Mouse (Mus musculus) liver, embryonic 14.5 days (tissue): ENCODE data around the gene Sp9. TPM values are rescaled to one million over a fixed set of nuclear protein-coding genes. Genes with fewer than 3 reads are reported as not detected.

Experiments
- ATAC-seq: fragments of 200-750 bp; cut with Nextera tagmentation; 2 replicates; pipeline ENCODE4 v1.8.0; 2017; ENCODE audit warnings: moderate number of reproducible peaks, mild to moderate bottlenecking, moderate library complexity; ENCODE audit not compliant: insufficient read depth
- DNase-seq, 3 experiments: peaks; one replicate each; pipeline ENCODE4 v3.0.0-alpha.2; 2012 to 2013; ENCODE audit warnings: low read depth in 3 of 3, low spot score in 3 of 3
- H3K27ac ChIP-seq: fragments of 300-500 bp; sonication (generic); 2 replicates; pipeline ENCODE4 v1.5.1; 2014; ENCODE audit warnings: moderate library complexity, mild to moderate bottlenecking, control low read depth, inconsistent platforms
- H3K27me3 ChIP-seq: fragments of 300-500 bp; sonication (generic); 2 replicates; pipeline ENCODE4 v1.6.1; 2014; ENCODE audit warnings: mild to moderate bottlenecking, low read length, moderate library complexity; ENCODE audit not compliant: control insufficient read depth, insufficient read depth
- H3K36me3 ChIP-seq: fragments of 300-500 bp; sonication (generic); replicated peaks from 2 replicates; pipeline ENCODE4 v1.6.1; 2014; ENCODE audit warnings: low read depth; ENCODE audit not compliant: control insufficient read depth, insufficient read depth
- H3K4me1 ChIP-seq, 2 experiments: fragments of 200-500 bp in 1 of 2; fragments of 300-500 bp in 1 of 2; sonication (generic) in 1 of 2; replicated peaks; 2 replicates each; pipeline ENCODE4 v1.6.1; 2012 to 2014; ENCODE audit warnings: antibody characterized with exemption in 1 of 2, inconsistent platforms in 1 of 2, low read length in 1 of 2; ENCODE audit not compliant: control insufficient read depth in 2 of 2, insufficient read depth in 2 of 2
- H3K4me2 ChIP-seq: fragments of 300-500 bp; sonication (generic); 2 replicates; pipeline ENCODE4 v1.6.1; 2014; ENCODE audit warnings: low read depth, mild to moderate bottlenecking, control low read depth, moderate library complexity
- H3K4me3 ChIP-seq, 2 experiments: fragments of 200-500 bp in 1 of 2; fragments of 300-500 bp in 1 of 2; sonication (generic) in 1 of 2; 2 replicates each; pipeline ENCODE4 v1.5.1; 2012 to 2014; ENCODE audit warnings: low read depth in 2 of 2, low read length in 2 of 2, mild to moderate bottlenecking in 2 of 2, control low read depth in 1 of 2, inconsistent platforms in 1 of 2, moderate library complexity in 1 of 2; ENCODE audit not compliant: insufficient read depth in 1 of 2
- H3K9ac ChIP-seq: fragments of 300-500 bp; sonication (generic); replicated peaks from 2 replicates; pipeline ENCODE4 v1.6.1; 2014; ENCODE audit warnings: mild to moderate bottlenecking, control low read depth, moderate library complexity
- H3K9me3 ChIP-seq: fragments of 300-500 bp; sonication (generic); 2 replicates; pipeline ENCODE4 v1.6.1; 2016; ENCODE audit warnings: low read length, mixed read lengths; ENCODE audit not compliant: control insufficient read depth
- CTCF ChIP-seq: IDR thresholded peaks from 2 replicates; pipeline ENCODE4 v1.5.1; 2016; ENCODE audit warnings: antibody characterized with exemption, low read depth, control low read depth
- EP300 ChIP-seq: IDR thresholded peaks from 2 replicates; pipeline ENCODE4 v1.6.1; 2016; ENCODE audit warnings: antibody characterized with exemption, low read depth
- WGBS: fragments of 180-500 bp; shearing (Covaris S2); extraction: QIAGEN DNeasy Blood & Tissue Kit; methylation state at CpG from one replicate; pipeline ENCODE4 v1.1.7; 2014; ENCODE audit not compliant: insufficient replicate concordance; 5-methylcytosine and 5-hydroxymethylcytosine counted together
- polyA plus RNA-seq, 2 experiments: library from polyadenylated mRNA; depleted of rRNA in 1 of 2; stranded (reverse) in 1 of 2; unstranded in 1 of 2; fragments of >200 nt; fragmentation: Nextera tagmentation in 1 of 2; extraction: Ambion mirVana in 1 of 2; gene quantifications; 2 replicates each; pipeline versions ENCODE4 v1.2.1 to v1.2.3; 2012 to 2014

Sp9 gene
- polyA plus RNA-seq, 2 experiments = 0.15 TPM; not detected in 1

DNA sequence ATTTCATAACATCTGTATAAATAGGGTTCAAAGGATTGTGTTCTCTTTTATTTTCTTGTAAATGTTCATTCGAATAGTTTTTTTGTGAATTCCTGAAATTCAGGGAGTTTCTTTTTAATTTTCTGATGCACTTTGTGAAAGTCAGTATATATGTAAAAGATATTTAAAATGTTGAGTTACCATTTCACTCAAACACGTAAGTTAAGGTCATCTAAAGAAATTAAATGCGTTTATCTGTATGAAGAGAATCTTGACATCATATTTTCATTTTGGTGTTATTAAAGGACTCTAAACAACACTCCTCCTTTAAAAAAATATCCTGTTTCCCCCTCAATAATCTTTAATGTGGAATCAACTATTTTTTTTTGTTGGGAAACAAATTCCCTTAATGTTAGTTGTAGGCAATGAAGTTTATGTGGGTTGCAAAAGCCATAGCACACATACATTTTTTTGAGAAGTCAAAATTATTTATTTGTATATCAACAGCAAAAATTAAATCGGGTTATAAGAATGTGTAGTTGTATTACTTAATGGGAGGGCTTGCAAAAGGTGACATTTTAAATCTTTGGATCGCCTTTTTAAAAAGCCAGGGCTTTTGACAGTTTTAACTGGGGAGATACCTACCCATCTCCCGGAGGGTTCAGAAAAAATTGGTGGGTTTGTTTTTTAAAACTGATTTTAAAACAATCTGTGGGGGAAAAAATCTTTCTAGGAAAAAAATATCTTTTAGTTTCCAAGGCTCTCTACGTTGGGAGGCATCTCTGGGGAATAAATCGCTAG is 3.7 kb downstream of the Sp9 start:
- ATAC-seq = no peak
- TF ChIP-seq CTCF (no peak), EP300 (no peak)
- Histone ChIP-seq H3K9ac (no peak overlapping the region), H3K4me1 (peaks cover 0 to 5% of the 10 kb centered on the region in 2 experiments; a peak in 3 of 4 replicates), H3K4me3 (no peak overlapping the region), H3K4me2 (no peak overlapping the region), H3K36me3 (no peaks in the 10 kb centered on the region), H3K27ac (no peak overlapping the region), H3K9me3 (no peaks in the 10 kb centered on the region), H3K27me3 (peaks cover 95% of the 10 kb centered on the region)
- WGBS = 8% methylated on average over 8 of the region's 8 CpGs
- DNase-seq = no peak

DNA sequence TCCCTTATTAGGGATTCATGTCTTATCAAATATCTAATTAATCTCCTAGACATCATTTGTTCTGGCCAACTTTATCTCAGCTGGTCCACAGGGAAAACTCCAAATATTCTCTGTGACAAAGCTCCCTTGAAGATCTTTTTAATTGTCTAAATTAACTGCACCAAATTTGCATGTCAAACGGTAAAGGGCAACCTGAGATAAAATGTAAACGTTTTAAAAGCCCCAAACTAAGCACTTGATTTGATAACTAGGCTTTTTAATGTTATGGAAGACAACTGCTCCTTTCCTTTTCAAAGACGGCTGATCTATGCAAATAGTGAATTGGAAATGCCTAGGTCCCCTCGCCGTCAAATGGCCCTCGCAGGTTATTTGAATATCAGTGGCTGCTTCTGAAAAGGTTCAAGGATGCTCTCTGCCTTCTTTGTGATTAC is 4.4 kb downstream of the Sp9 start:
- Histone ChIP-seq H3K4me1 (peaks cover 0 to 3% of the 10 kb centered on the region in 2 experiments; a peak in 3 of 4 replicates), H3K9ac (no peak overlapping the region), H3K27ac (no peak overlapping the region), H3K4me2 (no peak overlapping the region), H3K27me3 (peaks cover 95% of the 10 kb centered on the region), H3K9me3 (no peaks in the 10 kb centered on the region), H3K36me3 (no peaks in the 10 kb centered on the region), H3K4me3 (no peak overlapping the region)
- ATAC-seq (no peak), DNase-seq (no peak)
- no peak for TF ChIP-seq CTCF
- TF ChIP-seq EP300 = no peak
- under 1% methylated on average over 6 of the region's 6 CpGs for WGBS

DNA sequence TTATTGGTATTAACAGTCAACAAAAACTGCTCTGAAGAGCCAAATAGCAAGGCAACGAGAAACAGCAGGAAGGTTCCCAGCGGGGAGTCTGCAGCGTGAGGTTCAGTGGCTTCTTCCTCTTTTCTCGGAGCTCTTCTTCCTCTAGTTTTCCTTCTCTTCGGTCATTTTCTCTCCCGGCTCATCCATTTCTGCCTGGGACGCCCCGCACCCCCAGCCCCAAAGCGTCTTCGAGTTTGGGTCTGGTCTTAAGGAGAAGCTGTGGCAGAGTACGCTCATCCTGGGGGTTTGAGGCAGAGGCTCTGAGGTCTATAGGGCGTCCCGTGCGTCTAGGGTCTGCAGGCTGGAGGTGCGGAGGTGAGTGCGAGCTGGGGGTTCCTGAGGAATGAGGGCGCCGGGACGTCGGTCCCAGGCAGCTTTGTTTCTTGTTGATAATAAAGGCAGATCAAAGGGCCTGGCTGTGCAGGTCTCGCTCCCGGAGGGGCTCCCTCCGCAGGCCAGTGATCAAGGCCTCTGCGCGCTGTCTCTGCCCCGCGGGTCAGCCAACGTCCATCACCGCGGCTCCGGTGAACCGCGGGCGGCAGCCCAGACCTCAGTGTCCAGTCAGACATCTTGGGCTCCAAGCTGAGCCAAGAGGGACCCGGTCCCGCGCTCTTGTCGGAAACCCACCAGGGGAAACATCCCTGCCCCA is 5.4 kb downstream of the Sp9 start:
- DNase-seq (no peak), ATAC-seq (no peak)
- Histone ChIP-seq H3K36me3 (no peaks in the 10 kb centered on the region), H3K4me2 (no peak overlapping the region), H3K4me3 (no peak overlapping the region), H3K4me1 (peaks cover 0 to 3% of the 10 kb centered on the region in 2 experiments; a peak in 3 of 4 replicates), H3K27me3 (peaks cover 95% of the 10 kb centered on the region), H3K9ac (no peak overlapping the region), H3K27ac (no peak overlapping the region), H3K9me3 (no peaks in the 10 kb centered on the region)
- WGBS = 2% methylated on average over 38 of the region's 38 CpGs
- no peak for TF ChIP-seq EP300
- no peak for TF ChIP-seq CTCF

DNA sequence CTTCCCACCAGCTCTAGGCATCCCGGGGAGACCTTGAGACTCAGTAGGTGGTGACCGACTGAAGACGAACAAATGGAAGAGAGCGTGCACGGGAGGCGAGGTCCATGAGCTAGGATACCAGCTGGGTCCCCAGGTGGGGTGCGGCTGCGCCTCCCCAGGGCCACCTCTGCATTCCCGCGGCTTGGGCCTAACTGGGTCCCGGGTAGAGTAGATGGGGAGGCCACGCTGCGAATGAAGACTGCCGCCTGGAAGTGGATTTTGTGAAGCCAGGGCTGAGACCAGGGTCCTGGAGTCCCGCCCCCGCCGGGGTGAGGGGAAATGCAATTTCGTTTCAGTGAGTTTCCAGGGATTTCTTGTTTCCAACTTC is 6.0 kb downstream of the Sp9 start:
- TF ChIP-seq CTCF = no peak
- TF ChIP-seq EP300 = no peak
- Histone ChIP-seq H3K27ac (no peak overlapping the region), H3K4me3 (no peak overlapping the region), H3K4me1 (peaks cover 0 to under 1% of the 10 kb centered on the region in 2 experiments; a peak in 2 of 4 replicates), H3K36me3 (no peaks in the 10 kb centered on the region), H3K9me3 (no peaks in the 10 kb centered on the region), H3K9ac (no peak overlapping the region), H3K27me3 (peaks cover 90% of the 10 kb centered on the region), H3K4me2 (no peak overlapping the region)
- 3% methylated on average over 18 of the region's 18 CpGs for WGBS
- no peak for DNase-seq
- ATAC-seq = no peak
